12 mouse cellular contexts compared by ENCODE assay signal in the genomic region with DNA sequence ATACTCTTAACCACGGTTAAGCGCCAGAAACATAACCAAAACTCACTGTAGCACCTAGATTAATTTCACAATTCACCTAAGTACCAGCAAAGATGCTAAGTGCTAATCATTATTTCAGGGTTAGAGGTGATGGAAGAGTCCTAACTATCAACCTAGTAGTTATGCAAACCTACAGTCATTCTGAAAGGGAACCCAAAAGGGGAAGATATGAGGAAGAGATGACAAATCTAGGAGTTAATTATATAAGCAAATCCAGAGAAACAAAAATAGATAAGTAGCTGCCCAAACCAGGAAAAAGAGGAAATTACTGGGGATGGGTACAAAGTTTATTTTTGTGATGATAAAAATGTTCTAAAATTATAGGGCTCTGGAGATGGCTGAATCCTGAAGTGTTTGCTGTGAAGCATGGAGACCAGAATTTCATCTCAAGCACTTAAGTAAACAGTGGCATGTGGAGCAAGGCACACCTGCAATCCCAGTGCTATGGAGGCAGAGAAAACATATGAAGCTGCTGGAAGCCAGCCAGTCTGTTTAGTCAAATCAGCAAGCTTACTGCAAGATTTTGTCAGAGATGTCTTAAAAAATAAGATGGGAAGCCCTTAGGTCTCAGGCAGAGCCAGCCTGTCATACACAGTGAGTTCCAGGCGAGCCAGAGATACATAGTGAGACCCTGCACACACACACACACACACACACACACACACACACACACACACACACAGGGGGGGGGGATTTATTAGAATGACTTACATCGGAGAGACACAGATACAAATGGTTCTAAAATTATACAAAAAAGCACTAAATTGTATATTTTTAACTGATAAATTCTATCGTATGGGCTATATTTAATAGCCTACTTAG. TPM values are rescaled to one million over a fixed set of nuclear protein-coding genes. Genes with fewer than 3 reads are reported as not detected.
A peak's percentile ranks its signal among the peaks of the same experiment; 100 is the strongest.
DNase-seq lines count a peak whose midpoint lies in the region; ATAC-seq and TF ChIP-seq lines count a peak whose summit lies in the region.
"Had no signal": no experiment of that assay in that cellular context is flagged by ENCODE, and none has a peak within 500 bp of the region (broad histone marks: within the 10 kb centered on the region; RNA-seq: fewer than 3 reads in every experiment).

No protein-coding gene starts in this region.

- no peaks in the 10 kb centered on the region for H3K27me3 ChIP-seq in forebrain, embryonic 13.5 days
- H3K27me3 ChIP-seq in forebrain, embryonic 11.5 days (ENCODE audit: control insufficient read depth, insufficient read depth, low read length): no peaks in the 10 kb centered on the region
- no peaks in the 10 kb centered on the region for H3K27me3 ChIP-seq in midbrain, embryonic 15.5 days (replicated peaks)
- H3K27me3 ChIP-seq in heart, adult 2 months (ENCODE audit: control insufficient read depth, insufficient read depth, low read length): no peaks in the 10 kb centered on the region
- H3K27me3 ChIP-seq: embryonic facial prominence, embryonic 13.5 days; megakaryocyte, embryonic 14.5 days had no signal

- DNase-seq in forebrain, embryonic 11.5 days (ENCODE audit: low spot score): no peak
- peak; percentile 29 for DNase-seq in 416B (ENCODE audit: low read depth)
- DNase-seq in urinary bladder, adult 2 months (ENCODE audit: low spot score): no peak
- DNase-seq in thymus, postnatal 10 days (ENCODE audit: low spot score in 2 of 2): no peak
- DNase-seq in heart, adult 2 months: no peak
- DNase-seq: heart, postnatal 36 days; kidney, adult 2 months had no signal

- no peak overlapping the region for H3K4me3 ChIP-seq in forebrain, embryonic 13.5 days
- H3K4me3 ChIP-seq in forebrain, embryonic 11.5 days (ENCODE audit: low read depth, low read length): no peak overlapping the region
- H3K4me3 ChIP-seq in midbrain, embryonic 15.5 days: no peak overlapping the region
- H3K4me3 ChIP-seq in heart, adult 2 months: no peak overlapping the region
- H3K4me3 ChIP-seq: embryonic facial prominence, embryonic 13.5 days; megakaryocyte, embryonic 14.5 days had no signal

- no peak for TF ChIP-seq CTCF in heart, adult 2 months (IDR thresholded peaks at IDR 0.05)

- no peaks in the 10 kb centered on the region for H3K9me3 ChIP-seq in forebrain, embryonic 13.5 days (replicated peaks)
- no peaks in the 10 kb centered on the region for H3K9me3 ChIP-seq in forebrain, embryonic 11.5 days (ENCODE audit: control insufficient read depth, low read length)
- H3K9me3 ChIP-seq in midbrain, embryonic 15.5 days: no peaks in the 10 kb centered on the region
- H3K9me3 ChIP-seq: embryonic facial prominence, embryonic 13.5 days had no signal

- H3K4me1 ChIP-seq in forebrain, embryonic 13.5 days: peaks cover 15% of the 10 kb centered on the region; the same call in 1 of the 2 replicates
- H3K4me1 ChIP-seq in forebrain, embryonic 11.5 days (replicated peaks; ENCODE audit: control insufficient read depth, insufficient read depth, low read length): no peaks in the 10 kb centered on the region
- 0 out of 2 replicates have a peak, but pooled peaks cover 3% of the 10 kb centered on the region for H3K4me1 ChIP-seq in midbrain, embryonic 15.5 days
- no peaks in the 10 kb centered on the region; the same call in none of the 2 replicates for H3K4me1 ChIP-seq in heart, adult 2 months (ENCODE audit: control insufficient read depth, insufficient read depth, low read length)

- H3K79me2 ChIP-seq in heart, adult 2 months (replicated peaks; ENCODE audit: control insufficient read depth, insufficient read depth, low read length): 0 out of 2 replicates have a peak, but pooled peaks cover 1% of the 10 kb centered on the region

- no peak overlapping the region for H3K27ac ChIP-seq in forebrain, embryonic 13.5 days
- no peak overlapping the region for H3K27ac ChIP-seq in forebrain, embryonic 11.5 days (ENCODE audit: low read depth, low read length)
- no peak overlapping the region for H3K27ac ChIP-seq in midbrain, embryonic 15.5 days
- H3K27ac ChIP-seq in heart, adult 2 months: no peak overlapping the region
- H3K27ac ChIP-seq: embryonic facial prominence, embryonic 13.5 days had no signal

- ATAC-seq in forebrain, embryonic 13.5 days: peak; percentile 62
- no peak for ATAC-seq in forebrain, embryonic 11.5 days (replicated peaks; ENCODE audit: low FRiP score)
- ATAC-seq in granulocyte monocyte progenitor cell, adult 5-6 weeks (replicated peaks; ENCODE audit: poor library complexity, severe bottlenecking): peak; percentile 80
- 0 out of 2 replicates have a peak, but pooled peaks have one; percentile 48 for ATAC-seq in midbrain, embryonic 15.5 days (replicated peaks)

- TF ChIP-seq POLR2A in heart, adult 2 months (IDR thresholded peaks at IDR 0.05; ENCODE audit: insufficient read depth, low read depth, low read length): no peak

- intact Hi-C loops in heart, adult 2 months (cut with DNase I): no loop called here

- no peak overlapping the region for H3K9ac ChIP-seq in forebrain, embryonic 13.5 days
- no peak overlapping the region for H3K9ac ChIP-seq in forebrain, embryonic 11.5 days (ENCODE audit: low read length)
- H3K9ac ChIP-seq in midbrain, embryonic 15.5 days: no peak overlapping the region
- no peak overlapping the region for H3K9ac ChIP-seq in heart, adult 2 months (ENCODE audit: low read depth, low read length)
- H3K9ac ChIP-seq: embryonic facial prominence, embryonic 13.5 days had no signal

- WGBS in forebrain, embryonic 13.5 days: 93% methylated on average over 5 of the region's 5 CpGs
- 95% methylated on average over 5 of the region's 5 CpGs for WGBS in forebrain, embryonic 11.5 days
- 90% methylated on average over 5 of the region's 5 CpGs for WGBS in midbrain, embryonic 15.5 days
- WGBS in heart, adult 2 months: 95% methylated on average over 5 of the region's 5 CpGs

- TF ChIP-seq EP300 in heart, adult 2 months (IDR thresholded peaks at IDR 0.05; ENCODE audit: insufficient read depth, low read depth, low read length): no peak

- peaks cover 7% of the 10 kb centered on the region; the same call in 1 of the 2 replicates for H3K36me3 ChIP-seq in forebrain, embryonic 13.5 days (ENCODE audit: poor library complexity, severe bottlenecking)
- H3K36me3 ChIP-seq in forebrain, embryonic 11.5 days (ENCODE audit: control insufficient read depth, insufficient read depth, low read length): no peaks in the 10 kb centered on the region
- H3K36me3 ChIP-seq in midbrain, embryonic 15.5 days (replicated peaks): peaks cover 6% of the 10 kb centered on the region; the same call in 1 of the 2 replicates
- no peaks in the 10 kb centered on the region for H3K36me3 ChIP-seq in heart, adult 2 months (ENCODE audit: control insufficient read depth, insufficient read depth, low read length)

- no peak overlapping the region for H3K4me2 ChIP-seq in forebrain, embryonic 13.5 days
- H3K4me2 ChIP-seq in forebrain, embryonic 11.5 days (ENCODE audit: low read depth, low read length, severe bottlenecking): no peak overlapping the region
- no peak overlapping the region for H3K4me2 ChIP-seq in midbrain, embryonic 15.5 days
- H3K4me2 ChIP-seq: embryonic facial prominence, embryonic 13.5 days had no signal

RNA-seq across cellular contexts. Expression of a gene that starts 45.9 kb away (rescaled TPM):
- 181 and 194 TPM in 2 replicates for polyA plus RNA-seq in forebrain, embryonic 13.5 days (2015; fragmentation: Nextera tagmentation; extraction: Ambion mirVana)
- 79.5 and 88.2 TPM in 2 replicates for polyA plus RNA-seq in forebrain, embryonic 11.5 days (2014; fragmentation: Nextera tagmentation; extraction: Ambion mirVana)
- 11.1 and 14.9 TPM in 2 replicates for total RNA-seq in granulocyte monocyte progenitor cell, adult 5-6 weeks (2014; fragmentation: Nextera tagmentation)
- 11.8 and 13.3 TPM in 2 replicates for total RNA-seq in granulocyte monocyte progenitor cell, adult 5-6 weeks (2017)
- 242 and 273 TPM in 2 replicates for polyA plus RNA-seq in midbrain, embryonic 15.5 days (2015; fragmentation: Nextera tagmentation; extraction: Ambion mirVana)
- 27.1 and 31.2 TPM in 2 replicates for polyA plus RNA-seq in urinary bladder, adult 2 months (2012; rRNA removed)
- 10 to 100 TPM; 17.2 to 17.4 TPM for total RNA-seq in heart, adult 2 months (2021)
- 7.6 and 15.0 TPM in 2 replicates for polyA plus RNA-seq in heart, adult 2 months (2012; rRNA removed)
